Mouse (Mus musculus) ovary, postnatal 36 days (tissue): ENCODE results near the gene Apoh.
A peak's percentile ranks its signal among the peaks of the same experiment; 100 is the strongest.

Source experiments
- DNase-seq: peaks from one replicate; pipeline ENCODE4 v3.0.0; 2022; ENCODE audit warnings: low spot score, mixed read lengths

The Apoh gene

DNA sequence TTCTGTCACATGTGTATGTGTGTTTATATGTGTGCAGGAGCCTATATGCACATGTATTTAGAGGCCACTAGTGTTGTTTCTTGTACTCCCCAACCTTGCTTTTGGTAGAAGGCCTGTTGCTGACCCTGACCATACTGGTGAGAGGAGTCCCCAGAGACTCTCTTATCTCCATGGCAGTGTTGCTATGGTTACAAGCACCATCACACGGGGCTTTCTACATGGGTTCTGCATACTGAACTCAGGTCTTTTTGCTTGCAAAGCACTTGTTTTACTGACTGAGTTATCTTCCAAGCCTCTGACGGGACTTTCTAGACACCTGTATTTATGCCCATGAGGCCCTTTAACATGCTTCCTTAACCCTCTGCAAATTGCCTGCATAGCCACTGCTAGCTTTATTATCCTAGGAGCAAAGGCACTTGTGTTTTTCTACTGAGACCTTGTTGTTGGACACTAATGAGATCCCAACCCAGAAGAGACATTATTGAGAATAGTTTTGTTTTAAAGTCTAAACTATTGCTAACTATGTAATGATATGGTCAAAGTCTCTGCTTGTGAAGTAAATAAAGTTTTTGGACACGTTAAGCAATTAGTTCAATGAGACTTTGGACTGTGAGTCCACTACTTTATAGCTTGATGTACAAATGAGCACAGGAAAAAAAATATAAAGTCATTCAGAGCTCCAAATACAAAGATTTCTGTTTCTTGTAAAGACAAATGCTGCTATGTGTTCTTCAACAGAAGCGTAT is 41.9 kb downstream of the Apoh start:
- DNase-seq, result no peak

DNA sequence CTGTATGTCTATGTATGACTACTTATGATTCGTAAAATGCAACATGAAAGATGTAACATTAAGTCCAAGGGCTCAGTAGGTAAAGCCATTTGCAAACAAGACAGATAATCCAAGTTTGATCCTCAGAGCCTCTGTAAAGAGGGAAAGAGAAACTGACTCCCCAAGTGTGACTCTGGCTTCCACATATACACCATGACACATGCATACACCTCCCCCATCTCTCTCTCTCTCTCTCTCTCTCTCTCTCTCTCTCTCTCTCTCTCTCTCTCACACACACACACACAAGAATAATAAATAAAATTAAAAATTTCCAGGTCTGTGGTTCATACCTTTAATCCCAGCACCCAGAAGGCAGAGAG is 42.5 kb downstream of the Apoh start:
- DNase-seq, result no peak

DNA sequence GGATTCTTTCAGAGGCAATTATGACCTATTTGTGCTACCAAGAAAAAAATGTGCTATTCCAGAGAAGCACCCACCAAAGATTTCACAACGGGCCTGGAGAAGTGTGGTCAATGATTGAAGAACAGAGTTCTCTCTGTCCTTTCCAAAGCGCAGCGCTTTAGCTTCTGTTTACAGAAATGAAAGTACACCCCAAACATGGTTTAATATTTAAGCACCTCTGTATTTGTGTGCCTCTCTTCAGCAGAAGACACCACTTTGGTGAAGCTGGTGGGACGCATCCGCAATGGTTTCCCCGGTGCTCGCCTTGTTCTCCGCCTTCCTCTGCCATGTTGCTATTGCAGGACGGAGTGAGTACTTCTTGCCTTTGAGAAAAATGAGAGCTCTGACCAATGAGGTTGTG is 51.9 kb downstream of the Apoh start:
- DNase-seq, result no peak

DNA sequence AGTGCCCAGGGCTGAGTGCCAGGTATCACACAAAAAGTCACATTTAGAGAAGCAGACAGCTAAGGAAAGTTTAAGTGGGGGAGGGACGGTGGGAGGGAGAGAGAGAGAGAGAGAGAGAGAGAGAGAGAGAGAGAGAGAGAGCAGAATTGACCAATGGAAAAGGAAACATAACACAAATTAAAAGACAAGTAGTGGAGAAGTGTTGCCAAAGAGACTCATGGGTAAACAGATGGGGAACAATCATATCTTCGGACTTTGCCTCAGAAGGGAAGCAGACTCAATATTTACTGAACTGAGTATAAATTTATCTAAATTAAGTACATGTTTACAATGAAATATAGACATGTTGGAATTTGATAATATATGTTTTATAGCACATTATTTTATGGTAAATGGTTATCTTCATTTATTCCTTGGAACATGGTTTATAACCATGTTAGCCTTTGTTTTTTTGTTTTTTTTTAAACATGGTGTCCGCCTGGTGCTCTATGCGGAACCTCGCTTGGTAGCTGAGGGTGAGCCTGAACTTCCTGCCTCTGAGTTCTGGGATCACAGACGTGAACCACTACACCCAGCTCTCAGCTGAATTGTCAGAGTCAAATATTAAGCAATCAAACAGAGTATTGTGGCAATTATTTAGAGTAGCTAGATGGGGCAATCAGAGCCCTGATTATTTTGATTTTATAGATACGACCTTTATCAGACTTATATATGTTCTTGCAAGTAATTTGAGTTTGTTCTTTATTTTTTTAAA is 53.1 kb downstream of the Apoh start:
- DNase-seq, result no peak

GRCm38 (mm10) chr11:108409876-108410644 is 66.9 kb downstream of the Apoh start:
- no peak for DNase-seq

DNA sequence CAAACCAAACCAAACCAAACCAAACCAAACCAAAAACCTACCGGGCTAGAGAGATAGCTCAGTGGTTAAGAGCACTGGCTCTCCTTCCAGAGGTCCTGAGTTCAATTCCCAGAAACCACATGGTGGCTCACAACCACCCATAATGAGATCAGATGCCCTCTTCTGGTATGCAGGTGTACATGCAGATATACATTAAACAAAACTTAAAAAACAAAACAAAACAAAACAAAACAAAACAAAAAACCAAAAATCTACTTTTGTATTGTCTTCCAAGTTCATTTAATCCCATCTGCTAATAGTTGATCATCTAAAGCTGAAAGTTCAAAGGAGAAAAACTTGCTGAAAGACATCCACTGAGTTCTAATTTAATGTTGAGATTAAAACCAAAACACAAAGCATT is 73.2 kb downstream of the Apoh start:
- DNase-seq, result no peak

DNA sequence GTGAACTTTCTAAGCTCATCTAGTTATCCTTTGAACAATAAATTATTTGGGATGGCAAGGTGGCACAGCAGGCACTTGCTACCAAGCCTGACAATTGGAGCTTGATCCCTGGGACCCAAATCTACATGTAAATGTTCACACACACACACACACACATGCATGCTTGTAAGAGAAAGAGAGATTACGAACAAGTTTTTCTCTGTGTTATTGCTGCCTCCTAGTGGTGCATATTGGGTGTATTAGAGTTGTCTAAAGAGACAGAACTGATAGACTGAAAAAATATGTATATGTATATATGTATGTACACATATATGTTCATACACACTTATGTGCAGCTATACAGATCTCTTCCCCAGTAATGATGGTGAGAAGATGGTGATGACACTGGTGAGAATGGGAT is 75.4 kb downstream of the Apoh start:
- no peak for DNase-seq

GRCm38 (mm10) chr11:108419242-108419641 is 76.1 kb downstream of the Apoh start:
- DNase-seq, result no peak

DNA sequence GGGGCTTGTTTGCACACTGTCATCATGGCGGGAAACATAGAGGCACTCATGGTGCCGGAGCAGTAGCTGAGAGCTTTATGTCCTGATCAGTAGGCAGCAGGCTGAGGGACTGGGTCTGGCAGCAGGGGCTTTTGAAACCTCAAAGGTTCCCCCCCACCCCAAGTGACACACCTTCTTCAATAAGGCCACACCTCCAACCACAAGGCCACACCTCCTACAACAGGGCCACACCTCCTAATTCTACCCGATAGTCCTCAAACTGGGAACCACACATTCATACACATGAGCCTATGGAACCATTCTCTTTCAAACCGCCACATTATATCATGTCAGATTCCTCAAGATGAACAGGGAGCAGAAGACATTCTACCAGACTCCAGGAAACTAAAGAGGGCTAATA is 77.6 kb downstream of the Apoh start:
- no peak for DNase-seq

DNA sequence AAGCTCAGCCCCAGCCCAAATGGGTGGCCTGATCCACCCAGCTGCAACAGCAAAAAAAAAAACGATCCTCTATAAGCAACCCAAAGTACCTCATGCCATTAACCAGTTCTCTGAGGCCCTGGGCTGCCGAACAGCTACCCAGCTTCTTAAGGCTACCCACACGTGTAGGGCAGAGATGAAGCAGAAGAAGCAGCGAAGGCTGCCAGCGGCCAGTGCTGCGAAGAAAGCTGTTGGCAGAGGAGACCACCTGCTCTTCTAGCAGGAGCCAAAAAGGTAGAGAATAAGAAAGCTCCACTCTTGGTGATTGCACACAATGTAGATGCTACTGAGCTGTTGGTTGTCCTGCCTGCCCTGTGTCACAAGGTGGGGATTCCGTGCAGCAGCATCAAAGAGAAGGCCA is 80.1 kb downstream of the Apoh start:
- no peak for DNase-seq

DNA sequence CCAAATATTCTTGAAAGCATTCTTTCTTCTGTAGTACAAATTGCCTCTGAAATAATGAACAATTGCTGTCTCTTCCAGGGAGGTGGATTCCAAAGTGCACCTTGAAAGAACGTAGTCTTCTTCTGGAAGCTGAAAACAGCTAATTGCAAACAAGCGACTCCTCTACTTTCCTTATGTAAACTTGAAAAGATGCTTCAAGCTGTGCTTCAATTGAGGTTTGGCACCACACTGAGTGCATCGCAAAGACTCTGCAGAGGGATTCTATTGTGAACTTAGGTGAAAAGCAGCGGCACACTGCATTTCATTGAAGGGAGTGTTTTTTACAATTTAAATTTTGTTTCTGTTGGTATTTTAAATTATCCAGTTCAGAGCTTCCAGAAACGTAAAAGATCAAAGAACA is 81.0 kb downstream of the Apoh start:
- no peak for DNase-seq

GRCm38 (mm10) chr11:108424889-108425591 is 81.9 kb downstream of the Apoh start, which contains the start of gene Cep112:
TSS of gene Cep112 (plus strand) at chr11:108425192.
- peak; percentile 95 for DNase-seq

- DNase-seq, result no peak
These were observed 82.4 kb downstream of the Apoh start for GRCm38 (mm10) chr11:108425592-108425921.

- no peak for DNase-seq
These were observed 82.9 kb downstream of the Apoh start for GRCm38 (mm10) chr11:108426086-108426485.

DNA sequence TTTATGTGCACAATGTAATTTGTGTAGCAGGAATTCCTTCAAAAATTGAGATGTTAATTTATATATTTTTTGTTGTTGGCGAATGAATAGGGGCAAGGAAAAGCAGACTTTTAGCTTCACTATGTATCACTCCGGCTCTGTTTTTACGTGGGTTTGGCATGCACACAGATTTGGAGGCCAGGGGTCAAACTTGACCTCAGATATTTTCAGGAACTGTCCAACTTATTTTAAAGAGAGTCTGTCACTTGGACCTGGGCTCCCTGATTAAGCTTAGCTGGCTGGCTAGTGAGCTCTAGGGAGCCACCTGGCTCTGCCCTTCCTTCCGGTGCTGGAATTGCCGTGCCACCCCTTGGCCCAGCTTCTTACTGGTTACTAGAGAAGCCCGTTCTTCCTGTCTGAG is 84.0 kb downstream of the Apoh start:
- DNase-seq, result no peak

- no peak for DNase-seq
These were observed 85.9 kb downstream of the Apoh start for GRCm38 (mm10) chr11:108429076-108429475.

GRCm38 (mm10) chr11:108443893-108444563 is 100.9 kb downstream of the Apoh start:
- DNase-seq, result no peak

- DNase-seq, result no peak
These were observed 104.0 kb downstream of the Apoh start for GRCm38 (mm10) chr11:108447148-108447547.

GRCm38 (mm10) chr11:108449811-108450210 is 106.7 kb downstream of the Apoh start:
- DNase-seq, result peak; percentile 69

DNA sequence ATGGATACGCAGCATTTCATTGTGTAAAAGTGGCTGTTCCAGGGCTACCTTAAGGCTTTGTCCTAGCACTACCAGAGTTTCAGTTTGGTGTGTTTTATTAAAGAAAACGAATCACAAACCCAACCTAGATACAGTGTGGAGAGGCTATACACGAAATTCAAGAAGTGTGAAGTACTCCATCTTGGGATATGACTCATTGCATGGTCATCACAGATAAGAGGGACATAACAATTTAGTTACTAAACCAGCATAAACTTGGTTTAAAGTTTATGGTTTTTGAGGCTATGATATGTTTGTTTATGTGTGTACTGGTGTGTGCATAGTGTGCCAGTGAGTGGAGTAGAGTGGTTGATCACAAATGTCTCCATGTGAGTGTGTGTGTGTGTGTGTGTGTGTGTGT is 116.4 kb downstream of the Apoh start:
- no peak for DNase-seq
